Mouse (Mus musculus) hindbrain, postnatal 0 days (tissue): Measurements from ENCODE around the gene Thbs3. TPM values are rescaled to one million over a fixed set of nuclear protein-coding genes. Genes with fewer than 3 reads are reported as not detected.

Experiments used
- ATAC-seq: fragments of 200-750 bp; cut with Nextera tagmentation; 2 replicates; pipeline ENCODE4 v1.8.0; 2017; ENCODE audit warnings: mild to moderate bottlenecking, moderate TSS enrichment, moderate library complexity
- DNase-seq: peaks from one replicate; pipeline ENCODE4 v3.0.0-alpha.2; 2015; ENCODE audit warnings: low spot score
- H3K27ac ChIP-seq: fragments of 300-500 bp; sonication (generic); 2 replicates; pipeline ENCODE4 v1.5.1; 2014; ENCODE audit warnings: mild to moderate bottlenecking
- H3K27me3 ChIP-seq: fragments of 300-500 bp; sonication (generic); 2 replicates; pipeline ENCODE4 v1.6.1; 2014; ENCODE audit warnings: low read length, mixed read lengths; ENCODE audit not compliant: insufficient read depth
- H3K36me3 ChIP-seq: fragments of 300-500 bp; sonication (generic); 2 replicates; pipeline ENCODE4 v1.6.1; 2014; ENCODE audit warnings: low read length, mixed read lengths; ENCODE audit not compliant: insufficient read depth
- H3K4me1 ChIP-seq: fragments of 300-500 bp; sonication (generic); 2 replicates; pipeline ENCODE4 v1.6.1; 2014; ENCODE audit warnings: antibody characterized with exemption, low read length, mixed read lengths; ENCODE audit not compliant: insufficient read depth
- H3K4me2 ChIP-seq: fragments of 300-500 bp; sonication (generic); 2 replicates; pipeline ENCODE4 v1.6.1; 2014; ENCODE audit warnings: low read depth, mild to moderate bottlenecking, low read length, moderate library complexity, mixed read lengths
- H3K4me3 ChIP-seq: fragments of 300-500 bp; sonication (generic); 2 replicates; pipeline ENCODE4 v1.5.1; 2014; ENCODE audit warnings: low read length
- H3K9ac ChIP-seq: fragments of 300-500 bp; sonication (generic); replicated peaks from 2 replicates; pipeline ENCODE4 v1.6.1; 2014; ENCODE audit warnings: mild to moderate bottlenecking, low read length, moderate library complexity, mixed read lengths
- H3K9me3 ChIP-seq: fragments of 300-500 bp; sonication (generic); 2 replicates; pipeline ENCODE4 v1.6.1; 2016; ENCODE audit warnings: low read length, mixed read lengths
- CTCF ChIP-seq: IDR thresholded peaks from 2 replicates; pipeline ENCODE4 v1.5.1; 2016; ENCODE audit warnings: antibody characterized with exemption, control low read depth, low read depth
- WGBS: fragments of 180-500 bp; shearing (Covaris S2); extraction: QIAGEN DNeasy Blood & Tissue Kit; methylation state at CpG from one replicate; pipeline ENCODE4 v1.1.7; 2014; 5-methylcytosine and 5-hydroxymethylcytosine counted together
- polyA plus RNA-seq: library from polyadenylated mRNA; unstranded; fragments of >200 nt; fragmentation: Nextera tagmentation; extraction: Ambion mirVana; gene quantifications from 2 replicates; pipeline ENCODE4 v1.2.1, GENCODE M21; 2015
- total RNA-seq: library from RNA; depleted of rRNA; stranded (reverse); fragments of >200 nt; gene quantifications from 2 replicates; pipeline ENCODE4 v1.2.3, GENCODE M21; 2014

Thbs3 gene
- total and polyA plus RNA-seq, 2 experiments from 2014 or later, result 37.2 to 37.9 TPM

GRCm38 (mm10) chr3:89242331-89242895 is 27.4 kb downstream of the Thbs3 start:
- H3K36me3 ChIP-seq, result peaks cover 33% of the 10 kb centered on the region
- WGBS, result 68% methylated on average over 9 of the region's 9 CpGs
- H3K9ac ChIP-seq, result no peak overlapping the region
- no peak overlapping the region for H3K4me3 ChIP-seq
- H3K27ac ChIP-seq, result 0 out of 2 replicates have a peak overlapping the region, but pooled peaks have one; percentile 7
- H3K4me2 ChIP-seq, result no peak overlapping the region
- H3K4me1 ChIP-seq, result peaks cover 16% of the 10 kb centered on the region
- peak; percentile 89 for TF ChIP-seq CTCF
- H3K27me3 ChIP-seq, result no peaks in the 10 kb centered on the region
- H3K9me3 ChIP-seq, result no peaks in the 10 kb centered on the region
- ATAC-seq, result no peak
- DNase-seq, result peak; percentile 82

DNA sequence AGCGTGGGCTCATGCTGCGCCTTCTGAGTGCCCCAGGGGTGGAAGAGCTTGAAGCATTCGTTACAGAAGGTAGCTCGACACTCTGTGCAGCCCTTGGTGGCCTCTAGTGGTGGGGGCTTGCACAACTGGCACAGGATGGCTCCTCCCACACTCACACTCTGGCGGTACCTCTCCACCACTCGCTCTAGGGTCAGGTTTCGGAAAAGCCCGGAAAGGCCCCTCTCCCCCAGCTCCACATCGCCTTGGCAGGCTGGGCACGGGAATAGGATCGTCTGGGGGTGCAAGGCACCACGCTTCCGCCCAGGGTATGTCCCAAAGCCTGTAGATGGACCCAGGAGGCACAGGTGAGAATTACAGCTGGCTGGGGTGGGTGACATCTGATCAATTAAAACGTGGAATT is 28.6 kb downstream of the Thbs3 start:
- peak; percentile 60 for DNase-seq
- H3K9ac ChIP-seq, result peak overlapping the region; percentile 65
- no peaks in the 10 kb centered on the region for H3K27me3 ChIP-seq
- TF ChIP-seq CTCF, result peak; percentile 64
- H3K4me3 ChIP-seq, result peak overlapping the region; percentile 68
- H3K4me1 ChIP-seq, result peaks cover 18% of the 10 kb centered on the region
- no peaks in the 10 kb centered on the region for H3K9me3 ChIP-seq
- 15% methylated on average over 14 of the region's 14 CpGs for WGBS
- no peak for ATAC-seq
- H3K27ac ChIP-seq, result peak overlapping the region; percentile 89
- peak overlapping the region; percentile 90 for H3K4me2 ChIP-seq
- peaks cover 21% of the 10 kb centered on the region for H3K36me3 ChIP-seq

GRCm38 (mm10) chr3:89244158-89244981 is 29.4 kb downstream of the Thbs3 start:
- TF ChIP-seq CTCF, result peak; percentile 50; the same call in 1 of the 2 replicates
- H3K9me3 ChIP-seq, result no peaks in the 10 kb centered on the region
- H3K27ac ChIP-seq, result peak overlapping the region; percentile 89
- WGBS, result 8% methylated on average over 25 of the region's 25 CpGs
- H3K4me3 ChIP-seq, result peak overlapping the region; percentile 68
- peak overlapping the region; percentile 90 for H3K4me2 ChIP-seq
- peak overlapping the region; percentile 65 for H3K9ac ChIP-seq
- H3K27me3 ChIP-seq, result no peaks in the 10 kb centered on the region
- H3K36me3 ChIP-seq, result peaks cover 14% of the 10 kb centered on the region; the same call in 1 of the 2 replicates
- ATAC-seq (peak; percentile 52), DNase-seq (peak; percentile 69)
- H3K4me1 ChIP-seq, result peaks cover 18% of the 10 kb centered on the region

GRCm38 (mm10) chr3:89244982-89245687 is 30.2 kb downstream of the Thbs3 start:
- under 1% methylated on average over 16 of the region's 26 CpGs for WGBS
- TF ChIP-seq CTCF, result no peak
- H3K4me1 ChIP-seq, result peaks cover 18% of the 10 kb centered on the region

GRCm38 (mm10) chr3:89245688-89246171 is 30.8 kb downstream of the Thbs3 start, which contains the start of gene Krtcap2:
Gene Krtcap2 (plus strand): TSS chr3:89245966.
- peaks cover 18% of the 10 kb centered on the region for H3K4me1 ChIP-seq
- peaks cover 14% of the 10 kb centered on the region; the same call in 1 of the 2 replicates for H3K36me3 ChIP-seq
- H3K9ac ChIP-seq, result peak within 1 kb of the TSS; percentile 77
- ATAC-seq (peak; percentile 72), DNase-seq (peak; percentile 93)
- no peaks in the 10 kb centered on the region for H3K27me3 ChIP-seq
- no peak for TF ChIP-seq CTCF
- H3K27ac ChIP-seq, result peak within 1 kb of the TSS; percentile 89
- no peaks in the 10 kb centered on the region for H3K9me3 ChIP-seq
- peak within 1 kb of the TSS; percentile 90 for H3K4me2 ChIP-seq
- WGBS, result 2% methylated on average over 20 of the region's 20 CpGs
- peak within 1 kb of the TSS; percentile 68 for H3K4me3 ChIP-seq

More at GRCm38 (mm10) chr3:89244982-89245687, 30.2 kb downstream of the Thbs3 start:
- no peaks in the 10 kb centered on the region for H3K27me3 ChIP-seq
- peaks cover 14% of the 10 kb centered on the region; the same call in 1 of the 2 replicates for H3K36me3 ChIP-seq
- peak overlapping the region; percentile 68 for H3K4me3 ChIP-seq
- peak overlapping the region; percentile 90 for H3K4me2 ChIP-seq
- H3K9me3 ChIP-seq, result no peaks in the 10 kb centered on the region
- peak overlapping the region; percentile 65 for H3K9ac ChIP-seq
- DNase-seq (peak; percentile 93), ATAC-seq (peak; percentile 60)
- peak overlapping the region; percentile 89 for H3K27ac ChIP-seq
